Mouse (Mus musculus) kidney, postnatal 14 days (tissue): Measurements from ENCODE around the gene Kcne2.

Experiments used
- DNase-seq: peaks from one replicate; pipeline ENCODE4 v3.0.0; 2022; ENCODE audit warnings: mixed read lengths

The Kcne2 gene

GRCm38 (mm10) chr16:92313953-92314741, 22.0 kb downstream of the Kcne2 start:
- peak; percentile 37 for DNase-seq

GRCm38 (mm10) chr16:92316049-92316738, 24.0 kb downstream of the Kcne2 start:
- DNase-seq = no peak

- DNase-seq = no peak
Observed at GRCm38 (mm10) chr16:92319353-92320109, 27.3 kb downstream of the Kcne2 start.

- no peak for DNase-seq
Observed at GRCm38 (mm10) chr16:92320361-92320760, 28.2 kb downstream of the Kcne2 start.

- DNase-seq = no peak
Observed at GRCm38 (mm10) chr16:92321341-92321740, 29.2 kb downstream of the Kcne2 start, which contains the start of gene Fam243. Gene Fam243 (minus strand): TSS chr16:92321441.

- no peak for DNase-seq
Observed at GRCm38 (mm10) chr16:92324309-92325061, 32.3 kb downstream of the Kcne2 start.

GRCm38 (mm10) chr16:92325062-92325406, 32.8 kb downstream of the Kcne2 start:
- no peak for DNase-seq

GRCm38 (mm10) chr16:92327911-92328310, 35.7 kb downstream of the Kcne2 start:
- DNase-seq = no peak

GRCm38 (mm10) chr16:92330966-92331365, 38.8 kb downstream of the Kcne2 start:
- no peak for DNase-seq

- DNase-seq = no peak
Observed at GRCm38 (mm10) chr16:92334600-92334999, 42.4 kb downstream of the Kcne2 start.

- peak; percentile 89 for DNase-seq
Observed at GRCm38 (mm10) chr16:92336280-92336679, 44.1 kb downstream of the Kcne2 start.

GRCm38 (mm10) chr16:92340612-92341511, 48.7 kb downstream of the Kcne2 start:
- peak; percentile 72 for DNase-seq

GRCm38 (mm10) chr16:92345177-92345576, 53.0 kb downstream of the Kcne2 start:
- DNase-seq = no peak

GRCm38 (mm10) chr16:92346297-92346916, 54.2 kb downstream of the Kcne2 start:
- no peak for DNase-seq
